Mouse (Mus musculus) layer of hippocampus, adult 9-10 months (tissue): ENCODE measurements around the gene Ankrd34a.

ENCODE experiments used
- DNase-seq: peaks from one replicate; pipeline ENCODE4 v3.0.0; 2022; ENCODE audit warnings: low spot score

Ankrd34a gene

DNA sequence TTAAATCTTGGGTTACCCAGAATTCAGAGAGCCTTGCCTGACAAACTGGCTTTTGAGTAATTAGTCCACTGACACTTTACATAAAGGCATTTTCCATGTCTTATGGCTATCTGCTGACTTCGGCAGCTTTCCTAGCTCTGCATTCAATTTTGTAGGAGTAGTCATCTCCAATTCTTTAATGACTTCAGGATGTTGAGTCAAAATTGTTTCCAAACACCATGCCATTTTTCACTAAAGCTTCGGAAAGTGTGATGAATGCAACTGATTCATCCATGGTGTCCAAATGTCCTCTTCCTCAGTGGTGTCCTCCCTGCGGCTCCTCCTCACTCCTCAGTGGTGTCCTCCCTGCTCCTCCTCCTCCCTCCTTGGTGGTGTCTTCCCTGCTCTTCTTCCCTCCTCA, 21.5 kb downstream of the Ankrd34a start:
- no peak for DNase-seq

DNA sequence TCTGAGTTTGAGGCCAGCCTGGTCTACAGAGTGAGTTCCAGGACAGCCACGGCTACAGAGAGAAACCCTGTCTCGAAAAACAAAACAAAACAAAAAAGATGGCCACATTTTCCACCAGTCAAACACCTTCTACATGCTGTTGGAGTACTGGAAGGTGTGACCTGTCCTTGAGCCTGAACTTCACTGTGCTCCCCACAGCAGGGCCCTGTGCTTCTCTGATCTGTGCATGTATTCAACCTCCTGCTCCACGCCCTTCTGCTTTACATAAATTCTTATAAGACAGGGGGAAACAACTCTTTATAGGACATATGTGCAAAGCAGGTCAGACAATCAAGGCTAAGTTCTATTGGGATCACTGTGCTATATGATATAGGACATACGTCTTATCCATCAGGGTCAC, 26.8 kb downstream of the Ankrd34a start:
- DNase-seq: no peak

DNA sequence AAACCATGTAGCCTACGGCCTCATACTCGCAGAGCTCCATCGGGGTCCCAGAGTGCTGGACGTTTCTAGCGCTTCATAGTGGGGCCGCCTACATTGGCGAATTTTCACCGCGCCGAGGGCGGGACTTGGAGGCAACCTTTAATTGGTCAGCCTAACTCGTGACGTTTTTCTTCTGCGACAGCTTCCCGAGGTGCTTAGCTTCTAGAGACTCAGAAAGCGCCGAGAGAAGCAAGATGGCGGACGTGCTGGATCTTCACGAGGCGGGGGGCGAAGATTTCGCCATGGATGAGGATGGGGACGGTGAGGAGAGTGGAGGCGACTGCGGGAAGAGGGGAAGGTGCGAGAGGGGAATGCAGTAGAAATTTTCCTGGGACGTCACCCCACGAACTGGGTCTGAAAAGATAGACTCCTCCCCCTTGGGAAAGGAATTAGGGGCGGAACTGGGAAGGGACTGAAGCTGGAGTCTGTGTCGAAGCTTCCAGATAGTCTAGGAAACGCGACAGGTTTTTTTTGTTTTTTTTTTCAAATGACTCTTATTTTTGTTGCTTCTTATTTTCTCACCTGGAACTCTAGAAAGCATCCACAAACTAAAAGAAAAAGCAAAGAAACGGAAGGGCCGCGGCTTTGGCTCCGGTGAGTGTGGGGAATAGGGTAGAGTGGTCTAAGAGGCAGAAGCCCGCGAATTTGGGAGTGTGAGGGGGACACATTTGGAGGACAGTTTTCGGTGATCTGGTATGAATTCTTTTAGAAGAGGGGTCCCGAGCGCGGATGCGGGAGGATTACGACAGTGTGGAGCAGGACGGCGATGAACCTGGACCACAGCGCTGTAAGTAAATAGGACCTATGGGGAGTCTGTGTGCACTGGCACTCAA, 33.5 kb downstream of the Ankrd34a start, which contains the start of gene Rbm8a:
TSS of gene Rbm8a (plus strand) at position 205 of the 872 bp plus-strand sequence.
- peak; percentile 94 for DNase-seq

DNA sequence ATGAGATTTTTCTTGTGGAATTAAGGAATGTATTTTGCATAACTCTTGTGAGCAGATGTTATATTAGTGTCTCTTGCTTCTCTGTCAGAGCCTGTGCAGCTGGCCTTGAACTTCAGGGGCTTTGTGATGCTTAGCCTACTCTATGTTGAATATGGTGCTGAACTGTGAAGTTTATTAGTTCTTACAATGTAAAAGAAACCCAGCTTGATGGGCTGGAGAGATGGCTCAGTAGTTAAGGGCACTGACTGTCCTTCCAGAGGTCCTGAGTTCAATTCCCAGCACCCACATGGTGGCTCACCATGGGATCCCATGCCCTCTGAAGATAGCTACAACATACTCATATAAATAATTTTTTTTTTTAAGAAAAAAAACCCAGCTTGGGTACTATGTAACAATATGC, 35.6 kb downstream of the Ankrd34a start:
- no peak for DNase-seq

DNA sequence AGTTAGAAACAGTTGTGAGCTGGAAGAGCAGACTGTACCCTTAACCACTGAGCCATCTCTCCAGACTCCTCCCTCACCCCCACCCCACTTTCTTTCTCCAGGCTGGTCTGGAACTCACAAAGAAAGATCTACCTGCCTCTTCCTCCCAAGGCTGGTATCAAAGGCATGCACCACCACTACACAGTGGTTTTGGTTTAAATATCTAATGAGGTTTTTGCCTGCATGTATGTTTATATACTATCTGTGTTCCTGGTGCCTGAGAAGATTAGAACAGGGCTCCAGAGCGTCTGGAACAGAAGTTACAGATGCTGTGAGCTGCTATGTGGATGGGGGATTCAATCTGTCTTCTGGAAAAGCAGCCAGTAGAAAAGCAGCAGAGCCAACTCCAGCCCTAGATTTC, 37.6 kb downstream of the Ankrd34a start:
- no peak for DNase-seq

DNA sequence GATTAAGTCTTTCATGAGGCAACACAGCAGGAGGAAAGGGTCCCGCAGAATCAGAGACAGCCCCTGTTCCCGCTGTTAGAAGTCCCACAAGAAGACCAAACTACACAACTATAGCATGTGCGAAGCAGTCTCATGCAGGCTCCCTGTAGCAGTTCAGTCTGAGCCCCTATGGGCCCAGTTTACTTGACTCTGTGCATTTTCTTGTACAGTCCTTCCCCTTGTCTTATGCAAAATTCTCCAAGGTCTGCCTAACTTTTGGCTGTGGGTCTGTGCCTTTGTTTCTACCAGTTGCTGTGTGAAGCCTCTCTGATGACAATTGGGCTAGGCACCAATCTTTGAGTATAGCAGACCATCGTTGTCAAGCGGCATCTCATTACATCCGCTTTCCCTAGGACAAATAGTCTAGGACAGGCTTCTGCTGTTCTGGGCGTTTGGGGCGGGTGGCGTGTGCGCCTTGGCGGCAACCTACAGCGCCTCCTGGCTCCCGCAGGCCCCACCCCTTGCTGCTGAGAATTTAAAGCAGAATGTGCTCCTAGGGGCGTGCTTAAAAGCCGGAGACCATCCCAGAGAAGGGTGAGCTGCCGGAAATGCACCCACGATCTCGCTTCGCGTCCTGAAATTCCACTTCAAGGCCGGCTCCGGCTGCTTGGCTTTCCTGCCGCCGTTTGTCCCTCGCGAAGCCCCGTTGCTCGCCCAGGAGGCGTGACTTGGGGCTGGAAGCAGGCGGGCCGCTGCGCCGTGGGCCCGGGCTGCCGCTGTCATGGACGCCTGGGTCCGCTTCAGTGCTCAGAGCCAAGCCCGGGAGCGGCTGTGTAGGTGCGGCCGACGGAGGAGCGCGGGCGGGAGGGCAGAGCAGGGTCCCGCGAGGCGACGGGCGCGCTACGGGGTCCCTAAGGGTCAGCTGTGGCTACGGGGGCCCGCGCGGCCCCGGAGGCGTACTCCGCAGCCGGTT, 38.8 kb downstream of the Ankrd34a start, which contains the start of the genes Pex11b and Gm42957:
TSS of gene Pex11b (plus strand) at position 449 of the 952 bp plus-strand sequence.
TSS of gene Gm42957 (plus strand) at position 547 of the 952 bp plus-strand sequence.
- peak; percentile 59 for DNase-seq

DNA sequence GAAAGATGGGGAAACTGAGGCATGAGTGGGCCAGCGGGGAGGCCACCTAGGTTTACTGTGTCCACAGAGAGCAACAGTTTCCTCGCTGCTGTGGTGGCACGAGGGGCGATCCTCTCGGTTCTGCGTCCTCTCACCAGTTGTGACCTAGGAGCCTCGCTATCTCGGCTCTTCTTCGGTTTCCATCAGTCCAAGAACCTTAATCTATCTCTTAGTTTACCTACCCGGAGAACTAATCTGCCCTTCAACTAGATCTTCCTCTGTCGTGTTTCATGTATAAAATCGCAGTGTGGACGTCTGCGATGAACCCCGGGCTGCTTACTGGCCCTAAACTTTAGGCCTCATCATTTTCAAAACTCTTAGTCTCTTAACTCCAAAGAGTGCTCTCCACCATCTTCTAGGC, 39.5 kb downstream of the Ankrd34a start:
- no peak for DNase-seq

DNA sequence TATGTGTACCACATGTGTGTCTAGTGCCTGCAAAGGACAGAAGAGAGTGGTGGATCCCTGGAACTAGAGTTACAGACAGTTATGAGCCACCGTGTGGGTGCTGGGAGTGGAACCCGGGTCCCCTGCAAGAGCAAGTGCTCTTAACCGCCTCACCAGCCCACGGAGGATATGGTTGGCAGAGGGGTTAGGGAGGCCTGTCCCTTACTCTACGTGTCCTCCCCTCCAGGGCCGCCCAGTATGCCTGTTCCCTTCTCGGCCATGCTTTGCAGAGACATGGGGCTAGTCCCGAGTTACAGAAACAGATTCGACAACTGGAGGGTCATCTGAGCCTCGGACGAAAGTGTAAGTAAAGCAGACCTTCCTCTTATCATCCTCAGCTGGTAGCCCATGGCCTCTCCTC, 40.0 kb downstream of the Ankrd34a start:
- DNase-seq: no peak

DNA sequence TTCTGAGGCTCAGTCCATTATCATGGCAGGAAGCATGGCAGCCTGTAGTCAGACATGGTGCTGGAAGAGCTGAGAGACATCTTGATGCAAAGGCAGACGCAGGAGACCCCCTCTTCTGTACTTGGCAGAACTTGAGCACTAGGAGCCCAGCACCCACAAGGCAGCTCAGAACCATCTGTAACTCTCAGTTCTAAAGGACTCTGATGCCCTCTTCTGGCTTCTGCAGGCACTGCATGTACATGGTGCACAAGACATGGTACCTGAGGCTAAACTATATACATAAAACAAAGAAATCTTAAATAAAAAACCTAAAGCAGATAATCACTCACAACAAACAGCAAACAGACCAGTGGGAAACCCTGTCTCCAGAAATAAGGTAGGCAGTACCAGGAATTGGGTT, 42.8 kb downstream of the Ankrd34a start:
- DNase-seq: peak; percentile 33

DNA sequence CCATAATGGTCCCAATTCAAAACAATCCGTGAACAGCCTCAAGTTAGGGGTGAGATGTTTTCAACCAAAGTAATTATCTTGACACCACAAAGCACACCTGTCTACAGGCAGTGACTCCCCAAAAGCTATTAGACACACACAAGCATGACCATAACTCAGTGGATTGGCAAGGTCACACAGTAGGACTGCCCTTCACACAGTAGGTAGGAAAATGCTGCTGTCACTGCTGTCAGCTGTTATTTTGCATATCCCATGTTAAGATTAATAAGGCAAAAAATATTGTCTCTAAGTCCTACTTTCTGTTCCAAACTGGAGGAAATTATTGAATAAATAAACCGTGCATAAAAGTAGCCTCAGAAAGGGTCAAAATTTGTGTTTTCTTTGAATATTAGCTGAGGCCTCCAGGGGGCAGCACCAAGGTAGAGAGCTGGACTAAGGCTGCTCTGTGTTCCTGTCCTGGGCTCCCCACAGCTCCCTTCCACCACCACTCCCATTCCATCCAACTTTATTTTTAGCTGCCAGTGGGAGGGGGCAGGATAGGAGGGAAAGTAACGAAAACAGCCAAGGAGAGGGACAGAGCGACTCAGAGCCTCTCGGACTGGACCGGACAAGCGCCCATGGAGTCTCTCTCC, 48.7 kb downstream of the Ankrd34a start, which contains the start of gene Itga10:
TSS of gene Itga10 (plus strand) at position 567 of the 632 bp plus-strand sequence.
- no peak for DNase-seq

DNA sequence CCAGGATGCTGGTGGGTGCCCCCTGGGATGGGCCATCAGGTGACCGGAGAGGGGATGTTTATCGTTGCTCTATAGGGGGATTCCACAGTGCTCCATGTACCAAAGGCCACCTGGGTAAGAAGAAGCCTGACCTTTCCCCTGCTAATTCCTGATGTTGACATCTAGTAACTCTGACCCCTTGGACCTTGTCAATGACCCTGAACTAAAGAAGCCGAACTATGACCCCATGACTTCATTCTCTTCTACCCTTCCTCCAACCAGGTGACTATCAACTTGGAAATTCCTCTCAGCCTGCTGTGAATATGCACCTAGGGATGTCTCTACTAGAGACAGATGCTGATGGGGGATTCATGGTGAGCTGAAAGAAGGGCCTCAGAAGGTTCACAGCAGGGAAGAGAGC, 50.9 kb downstream of the Ankrd34a start:
- no peak for DNase-seq
